Mouse (Mus musculus): Measurements from ENCODE around the gene Olfr699.
"Not testable (repeated sequence)": the region's sequence is repeated elsewhere in the genome, so short reads cannot be mapped to it uniquely, and the experiment has no call there.

Olfr699 gene

DNA sequence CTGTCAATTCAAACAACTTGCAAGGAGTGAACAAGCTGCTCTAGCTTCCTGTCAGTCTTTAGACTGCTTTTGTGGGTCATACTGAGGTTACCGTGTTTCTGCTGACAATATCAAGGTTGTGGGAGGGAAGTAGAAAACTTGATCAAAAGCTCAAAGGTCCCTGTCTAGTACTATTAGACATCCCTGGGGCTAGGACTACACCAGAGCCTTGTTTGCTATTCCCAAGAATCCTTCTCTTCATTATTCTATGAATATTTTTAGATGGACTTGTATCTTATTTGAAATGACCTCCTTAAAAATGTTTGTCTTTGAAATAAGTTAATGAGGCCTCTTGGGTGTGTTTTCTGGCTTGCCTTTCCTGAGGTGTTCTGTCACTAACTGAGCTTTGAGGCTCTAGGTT, at the start of gene Olfr699:
TSS of gene Olfr699 (minus strand) at position 101 of the 400 bp plus-strand sequence.
- no peak for DNase-seq

DNA sequence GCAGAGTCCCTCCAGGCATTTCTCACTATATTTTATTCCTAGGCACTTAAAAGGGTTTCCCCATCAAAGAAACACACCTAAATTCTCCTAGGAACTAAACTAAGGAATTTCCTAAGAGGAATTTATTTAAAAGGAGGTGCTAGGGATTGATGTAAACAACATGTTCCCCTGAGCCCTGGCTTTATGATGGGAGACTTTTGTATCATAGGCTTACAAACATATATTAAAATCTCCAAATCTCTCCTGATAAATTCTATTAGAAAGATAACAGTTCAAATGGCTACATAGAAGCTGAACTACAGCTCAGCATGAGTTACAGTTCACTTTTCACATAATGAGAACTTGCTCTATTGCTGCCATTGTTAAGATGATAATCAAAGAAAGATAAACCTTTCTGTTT, 40.8 kb upstream of the Olfr699 start, which contains the start of gene Olfr702:
TSS of gene Olfr702 (minus strand) at position 101 of the 400 bp plus-strand sequence.
- DNase-seq = no peak

DNA sequence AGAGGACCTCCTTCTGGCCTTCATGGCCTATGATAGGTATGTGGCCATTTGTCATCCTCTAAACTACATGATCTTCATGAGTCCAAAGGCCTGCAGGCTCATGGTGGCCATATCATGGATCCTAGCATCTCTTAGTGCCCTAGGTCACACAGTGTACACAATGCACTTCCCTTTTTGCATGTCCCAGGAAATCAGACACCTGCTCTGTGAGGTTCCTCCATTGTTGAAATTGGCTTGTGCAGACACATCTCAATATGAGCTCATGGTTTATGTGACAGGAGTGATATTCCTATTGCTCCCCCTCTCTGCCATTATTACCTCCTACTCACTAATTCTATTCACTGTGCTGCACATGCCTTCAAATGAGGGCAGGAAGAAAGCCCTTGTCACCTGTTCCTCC, 25.4 kb upstream of the Olfr699 start:
- DNase-seq = no peak

DNA sequence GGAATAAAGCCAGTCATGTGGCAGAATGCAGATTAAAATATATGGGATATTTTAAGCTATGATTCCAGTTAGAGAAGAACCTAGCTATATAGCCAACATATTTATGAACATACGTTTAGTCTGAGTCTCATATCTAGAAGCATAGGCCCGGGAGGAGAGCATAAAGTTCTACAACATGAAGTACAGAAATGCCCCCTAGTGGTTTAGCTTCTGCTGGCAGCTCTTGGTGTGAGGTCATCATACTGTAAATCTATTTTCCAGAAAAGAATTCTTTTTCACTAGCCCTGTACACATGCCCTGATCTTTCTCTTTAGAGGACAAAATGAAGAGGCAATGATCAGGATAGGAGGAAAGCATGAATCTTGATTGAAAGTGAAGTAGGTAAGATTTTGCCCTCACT, 22.8 kb upstream of the Olfr699 start:
- DNase-seq = no peak

DNA sequence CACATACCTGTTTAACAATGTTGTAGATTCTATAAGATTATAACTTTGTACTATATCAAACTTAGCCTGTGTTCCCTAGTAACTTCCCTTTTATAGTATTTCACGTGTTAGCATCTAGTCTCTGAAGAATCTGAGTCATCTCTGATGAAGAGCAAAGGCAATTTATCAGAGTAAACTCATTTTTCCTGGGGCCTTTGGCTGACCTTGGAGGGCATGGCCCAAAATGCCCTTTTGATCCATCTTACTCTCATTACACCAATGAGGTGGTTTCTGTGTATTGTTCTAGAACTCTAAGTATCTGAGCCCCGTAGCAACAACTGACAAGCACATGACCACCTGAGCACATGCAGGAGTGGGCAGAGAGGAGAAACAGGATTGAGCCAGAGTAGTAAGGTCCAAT, 20.8 kb upstream of the Olfr699 start, which contains the start of gene Olfr701:
TSS of gene Olfr701 (plus strand) at position 301 of the 400 bp plus-strand sequence.
- no peak for DNase-seq

DNA sequence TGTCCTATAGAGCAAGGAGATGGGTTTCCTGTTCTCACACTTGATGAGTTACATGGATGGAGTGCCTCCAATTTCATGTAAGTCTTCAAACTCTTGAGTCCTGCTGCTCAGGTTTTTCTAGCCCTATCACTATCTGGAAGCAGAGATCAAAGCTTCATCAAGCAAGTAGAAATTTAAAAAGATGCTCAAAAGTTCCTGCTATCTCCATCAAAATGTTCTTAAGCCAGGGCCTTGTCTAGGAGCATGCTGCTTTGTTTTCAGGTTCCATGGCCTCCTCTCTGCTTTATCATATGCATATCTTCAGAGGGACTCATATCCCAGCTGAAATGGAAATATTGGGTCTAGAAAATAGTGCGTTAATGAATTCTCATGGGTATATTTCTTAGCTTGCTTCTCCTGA, 15.7 kb upstream of the Olfr699 start, which contains the start of gene Olfr700:
TSS of gene Olfr700 (minus strand) at position 101 of the 400 bp plus-strand sequence.
- DNase-seq = no peak

DNA sequence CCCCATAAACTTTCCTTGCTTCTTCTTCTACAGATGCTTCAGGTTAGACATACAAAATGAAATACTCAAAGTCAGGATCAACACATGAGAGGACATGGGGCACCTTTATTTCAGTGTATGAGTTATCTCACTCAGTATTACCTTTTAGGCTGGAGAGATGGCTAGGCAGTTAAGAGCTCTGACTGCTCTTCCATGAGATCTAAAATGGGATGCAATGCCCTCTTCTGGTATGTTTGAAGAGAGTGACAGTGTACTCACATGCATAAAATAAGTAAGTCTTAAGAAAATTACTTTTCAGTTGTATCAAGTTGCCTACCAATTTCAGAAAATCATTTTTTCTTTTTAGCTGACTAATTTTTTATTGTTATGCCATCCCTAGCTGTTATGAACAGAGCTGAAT, 4.7 kb downstream of the Olfr699 start:
- no peak for DNase-seq

DNA sequence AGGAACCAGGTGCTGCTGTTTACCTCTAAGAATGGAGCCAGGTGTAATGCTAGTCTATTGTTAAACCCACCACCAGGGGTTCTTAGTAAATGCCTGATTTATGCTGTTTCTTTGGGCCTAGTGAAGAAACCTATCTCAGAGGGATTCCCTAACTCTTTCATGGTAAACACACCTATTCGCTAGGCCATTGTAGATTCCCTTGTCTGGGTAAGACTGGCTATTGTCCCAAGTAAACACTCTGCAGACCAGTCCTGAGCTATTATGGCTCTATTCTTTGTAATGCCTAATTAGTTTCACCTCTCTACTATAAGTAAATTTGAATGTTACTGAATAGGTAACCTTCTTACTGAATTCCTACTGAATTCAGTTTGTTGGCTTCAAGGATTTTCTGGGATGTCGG, 32.0 kb downstream of the Olfr699 start:
- not testable (repeated sequence) for DNase-seq

DNA sequence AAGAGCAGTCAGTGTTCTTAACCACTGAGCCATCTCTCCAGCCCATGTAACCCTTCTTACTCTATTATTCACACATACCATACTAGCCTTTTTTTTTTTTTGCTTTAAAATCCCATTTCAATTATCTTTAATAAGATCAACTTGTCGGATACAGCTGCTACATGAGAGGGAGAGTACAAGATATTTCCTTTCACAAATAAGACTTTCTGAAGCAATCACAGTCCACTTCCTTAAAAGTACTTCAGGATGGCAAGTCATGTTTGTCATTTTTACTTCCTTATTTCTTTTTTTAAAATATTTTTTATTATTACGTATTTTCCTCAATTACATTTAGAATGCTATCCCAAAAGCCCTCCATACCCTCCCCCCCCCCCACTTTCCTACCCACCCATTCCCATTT, 34.2 kb downstream of the Olfr699 start:
- DNase-seq = no peak

DNA sequence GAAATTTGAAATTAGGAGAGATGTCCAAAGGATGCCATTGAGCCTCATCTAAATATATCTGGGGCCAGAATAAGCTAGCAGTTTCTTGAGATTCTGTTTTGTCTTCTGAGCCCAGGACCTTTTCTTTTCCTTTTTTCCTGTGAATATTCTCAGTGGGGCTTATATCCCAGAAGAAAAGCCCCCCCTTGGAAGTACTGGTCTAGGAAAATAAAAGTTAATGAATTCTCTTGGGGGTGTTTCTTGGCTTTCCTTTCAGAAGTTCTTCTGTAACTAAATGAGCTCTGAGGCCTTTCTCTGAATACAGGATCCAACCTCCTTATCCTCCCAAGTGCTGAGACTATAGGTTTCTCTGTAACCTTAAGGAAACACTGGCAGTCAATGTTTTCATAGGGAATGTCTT, 37.7 kb downstream of the Olfr699 start, which contains the start of gene Olfr698:
TSS of gene Olfr698 (minus strand) at position 101 of the 400 bp plus-strand sequence.
- DNase-seq = no peak

DNA sequence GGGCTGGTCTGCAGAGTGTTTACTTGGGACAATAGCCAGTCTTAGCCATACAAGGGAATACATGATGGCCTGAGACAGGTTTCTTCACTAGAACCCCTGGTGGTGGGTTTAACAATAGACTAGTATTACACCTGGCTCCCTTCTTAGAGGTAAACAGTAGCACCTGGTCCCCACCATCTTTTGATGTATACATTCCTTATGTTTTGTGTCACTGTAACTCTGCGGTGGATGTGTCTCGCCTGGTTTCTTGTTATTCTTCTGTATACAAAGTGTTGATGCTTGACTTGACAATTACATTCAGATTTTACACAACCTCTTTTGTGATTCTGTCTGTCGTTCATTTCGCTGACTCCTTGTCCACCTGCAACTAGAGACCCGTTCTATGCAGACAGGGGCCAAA, 47.2 kb downstream of the Olfr699 start:
- DNase-seq = no peak

DNA sequence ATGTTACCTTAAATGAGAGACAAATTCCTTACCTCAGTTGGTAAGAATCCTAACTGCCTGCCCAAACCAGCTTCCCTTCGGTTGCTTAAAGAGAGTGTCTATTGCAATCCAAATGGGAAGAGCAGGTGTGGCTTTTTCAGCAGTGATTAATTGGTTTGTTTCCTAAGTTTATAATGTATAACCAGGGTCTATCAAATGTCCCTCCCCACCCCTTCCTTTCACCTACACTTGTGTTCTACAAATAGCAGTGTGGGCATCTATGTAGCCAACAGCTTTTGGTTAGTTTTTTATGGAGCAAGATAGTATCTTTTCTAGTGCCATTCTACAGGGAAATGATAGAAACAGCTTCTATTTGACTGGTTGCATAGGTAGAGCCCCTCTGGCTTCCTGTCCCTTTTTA, 50.7 kb downstream of the Olfr699 start, which contains the start of gene Olfr697:
TSS of gene Olfr697 (minus strand) at position 101 of the 400 bp plus-strand sequence.
- DNase-seq = no peak
